Mouse (Mus musculus) inflammation-experienced regulatory T-cells, adult 6 months (primary cell): Measurements from ENCODE around the gene Krba1. TPM values are rescaled to one million over a fixed set of nuclear protein-coding genes. Genes with fewer than 3 reads are reported as not detected.

Experiments
- ATAC-seq: one replicate; pipeline ENCODE4 v1.8.0; 2017
- polyA plus RNA-seq, 3 experiments: library from polyadenylated mRNA; unstranded; fragments of 100-300 nt; shearing (Covaris generic); gene quantifications; one replicate each; pipeline ENCODE4 v1.2.1; 2017

Gene Krba1
- 10 to 100 TPM in 2 of 3 experiments, 1 to 10 TPM in 1; 9.2 to 19.7 (median 12.2) TPM for polyA plus RNA-seq

DNA sequence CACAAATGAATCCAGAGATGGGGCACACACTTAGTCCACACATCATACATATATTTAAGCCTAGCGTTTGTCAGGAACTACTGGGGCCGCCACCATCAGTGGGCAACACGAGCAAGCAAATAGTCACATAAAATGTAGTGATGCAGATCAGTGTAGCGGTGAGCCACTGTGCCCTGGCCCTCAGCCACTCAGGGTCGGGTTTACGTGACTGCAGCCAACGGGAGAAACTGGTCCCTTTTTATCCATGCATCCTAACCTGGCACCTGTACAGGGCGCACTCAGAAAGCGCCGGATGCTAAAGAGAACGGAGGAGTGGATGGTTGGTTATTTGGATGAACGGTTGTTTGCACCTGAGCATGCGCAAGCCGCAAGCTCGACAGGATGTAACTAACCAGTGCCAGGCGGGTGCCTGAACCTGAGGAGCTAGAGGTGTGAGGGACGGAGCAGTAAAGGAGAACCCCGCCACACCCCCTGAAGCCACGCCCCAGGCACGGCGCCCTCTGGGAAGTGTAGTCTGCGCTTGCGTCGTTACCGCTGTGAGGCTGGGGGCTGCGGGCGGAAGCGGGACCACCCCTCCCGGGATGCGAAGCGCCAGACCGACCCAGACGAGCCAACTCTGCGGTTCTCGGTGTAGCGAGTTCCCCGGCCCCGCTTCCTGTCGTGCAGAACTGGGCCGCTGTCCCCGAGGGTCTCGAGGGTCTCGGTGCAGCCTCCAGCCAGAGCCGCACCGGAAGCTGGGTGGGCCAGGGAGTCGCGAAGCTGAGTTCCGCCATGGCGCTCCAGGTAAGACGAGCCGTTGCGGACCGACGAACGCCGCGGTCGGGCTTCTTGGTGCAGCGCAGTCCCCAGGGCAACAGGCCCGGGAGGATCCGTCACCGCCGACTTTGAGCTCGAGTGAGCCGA is at the start of gene Krba1:
Gene Krba1 (plus strand): TSS at position 482 of the 903 bp plus-strand sequence.
- peak; percentile 97 for ATAC-seq

DNA sequence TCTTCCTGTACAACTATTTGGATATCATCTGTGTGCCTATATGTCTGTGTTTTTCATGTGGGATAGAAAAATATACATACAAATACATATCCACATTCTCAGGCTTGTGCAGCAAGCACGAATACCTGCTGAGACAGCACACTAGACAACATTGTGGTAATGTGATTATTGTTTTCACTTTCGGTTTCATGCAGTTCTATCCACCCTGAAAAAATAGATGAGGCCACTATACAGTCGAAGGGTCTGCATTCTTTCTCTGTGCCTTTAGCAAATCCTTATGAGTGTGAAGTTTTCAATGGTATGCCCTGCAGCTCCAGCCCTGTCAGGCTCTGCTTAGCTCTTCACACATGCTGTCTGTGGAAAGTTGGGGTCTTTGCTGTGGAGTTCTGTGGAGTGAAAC is 36.5 kb upstream of the Krba1 start:
- ATAC-seq = peak; percentile 75

- no peak for ATAC-seq
Observed at GRCm38 (mm10) chr6:48366322-48366996, 28.9 kb upstream of the Krba1 start.

- no peak for ATAC-seq
Observed at GRCm38 (mm10) chr6:48388221-48388620, 7.2 kb upstream of the Krba1 start.

- ATAC-seq = no peak
Observed at GRCm38 (mm10) chr6:48393811-48394210, 1.6 kb upstream of the Krba1 start.

GRCm38 (mm10) chr6:48396008-48396595 is 716 bp downstream of the Krba1 start:
- ATAC-seq = no peak

GRCm38 (mm10) chr6:48396686-48397085 is 1.3 kb downstream of the Krba1 start:
- ATAC-seq = no peak

- no peak for ATAC-seq
Observed at GRCm38 (mm10) chr6:48397336-48397735, 1.9 kb downstream of the Krba1 start.

DNA sequence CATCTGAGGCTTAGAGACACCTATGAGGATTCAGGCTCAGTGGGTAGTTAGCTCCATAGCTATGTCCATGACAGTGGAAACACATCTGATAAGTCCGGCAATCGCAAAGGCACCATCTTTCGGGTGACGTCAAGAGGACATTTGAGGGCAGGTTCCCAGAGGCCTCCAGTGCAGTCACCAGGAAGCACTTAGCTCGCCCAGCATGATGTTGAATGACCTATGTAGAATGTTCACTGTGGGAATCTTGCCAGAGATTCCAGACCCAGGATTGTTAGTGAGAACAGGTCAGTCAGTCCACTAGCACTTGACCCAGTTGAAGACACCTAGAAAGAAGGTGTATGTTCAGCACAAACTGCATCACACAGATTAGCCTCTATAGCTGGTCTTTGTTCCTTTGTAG is 4.5 kb downstream of the Krba1 start:
- no peak for ATAC-seq

DNA sequence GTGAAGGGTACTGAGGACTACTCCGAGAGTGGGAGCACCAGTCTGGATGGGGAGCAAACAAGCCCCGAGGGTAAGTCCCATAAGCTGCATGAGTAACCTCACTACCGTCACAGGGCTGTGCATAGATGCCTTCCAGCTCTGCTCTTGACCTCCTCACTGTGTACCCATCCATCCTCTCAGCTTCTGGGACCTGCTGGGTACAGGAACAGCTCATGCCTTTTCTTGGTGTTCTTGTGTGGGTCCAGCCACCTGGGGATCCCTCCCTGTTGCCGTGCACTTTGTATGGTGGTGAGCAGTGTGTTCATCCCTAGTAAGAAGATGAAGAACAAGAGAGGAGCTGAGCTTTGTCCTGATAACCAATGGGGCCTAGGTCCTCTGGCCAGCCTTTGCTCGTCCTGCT is 8.7 kb downstream of the Krba1 start:
- no peak for ATAC-seq

- no peak for ATAC-seq
Observed at GRCm38 (mm10) chr6:48409726-48410343, 14.4 kb downstream of the Krba1 start.

- ATAC-seq = no peak
Observed at GRCm38 (mm10) chr6:48410551-48410950, 15.2 kb downstream of the Krba1 start.

- no peak for ATAC-seq
Observed at GRCm38 (mm10) chr6:48411193-48412092, 16.1 kb downstream of the Krba1 start.

DNA sequence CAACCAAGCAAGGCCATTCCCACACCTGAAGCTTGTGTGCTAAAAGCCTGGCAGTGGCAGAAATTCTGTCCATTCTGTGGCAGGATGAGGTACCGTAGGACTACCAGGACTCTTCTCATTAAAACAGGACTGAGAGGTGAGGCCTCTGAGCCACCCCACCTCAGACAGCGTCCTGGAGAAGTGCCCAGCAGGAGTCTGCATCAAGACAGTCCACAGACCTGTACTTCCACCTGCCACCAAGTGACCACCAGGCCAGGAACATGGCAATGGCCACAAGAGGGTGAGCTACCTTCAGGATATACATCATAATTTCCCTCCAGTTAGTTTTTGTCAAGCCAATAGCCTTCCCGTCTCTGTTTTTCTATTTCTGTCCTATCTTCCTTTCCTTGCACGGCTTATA is 16.8 kb downstream of the Krba1 start:
- ATAC-seq = no peak

GRCm38 (mm10) chr6:48412662-48413061 is 17.3 kb downstream of the Krba1 start:
- ATAC-seq = no peak

- ATAC-seq = no peak
Observed at GRCm38 (mm10) chr6:48413081-48413480, 17.7 kb downstream of the Krba1 start.

GRCm38 (mm10) chr6:48414886-48415285 is 19.5 kb downstream of the Krba1 start:
- ATAC-seq = no peak

DNA sequence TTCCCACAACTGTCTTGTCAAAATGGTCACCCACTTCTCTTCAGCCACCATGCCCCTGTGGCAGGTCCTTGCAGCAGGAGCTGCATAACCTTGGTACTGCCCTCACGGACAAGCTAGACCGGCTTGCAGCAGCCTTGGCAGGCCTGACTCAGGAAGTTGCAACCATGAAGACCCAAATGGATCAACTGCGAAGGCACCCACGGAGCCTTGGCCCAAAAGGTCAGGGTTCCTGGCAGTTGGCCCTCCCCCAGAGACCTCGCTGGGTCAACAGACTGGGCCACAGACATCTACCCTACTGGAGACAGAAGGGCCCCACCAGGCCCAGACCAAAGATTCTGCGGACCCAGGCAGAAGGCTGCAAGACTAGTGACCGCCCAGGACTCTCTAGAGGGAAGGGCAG is 20.2 kb downstream of the Krba1 start:
- ATAC-seq = no peak

DNA sequence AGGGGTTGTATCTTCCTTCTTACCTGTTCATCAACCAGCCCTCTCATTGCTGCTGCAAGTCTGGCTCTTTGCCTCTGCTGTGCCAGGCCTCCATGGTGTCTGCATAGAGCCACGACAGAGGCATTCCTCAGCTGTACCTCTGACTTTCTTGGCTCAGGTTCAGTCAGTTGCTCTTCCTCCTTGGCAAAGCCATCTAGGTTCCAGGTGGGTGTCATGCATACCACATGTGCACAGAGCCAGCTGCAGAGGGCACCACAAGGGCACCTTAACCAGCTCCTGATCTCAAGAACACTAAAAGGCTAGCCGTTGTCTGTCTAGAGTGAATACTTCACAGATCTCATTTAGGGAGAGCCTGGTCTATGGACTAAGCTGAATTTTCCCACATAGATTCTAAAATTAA is 21.1 kb downstream of the Krba1 start:
- no peak for ATAC-seq

GRCm38 (mm10) chr6:48420647-48421046 is 25.3 kb downstream of the Krba1 start:
- ATAC-seq = no peak

DNA sequence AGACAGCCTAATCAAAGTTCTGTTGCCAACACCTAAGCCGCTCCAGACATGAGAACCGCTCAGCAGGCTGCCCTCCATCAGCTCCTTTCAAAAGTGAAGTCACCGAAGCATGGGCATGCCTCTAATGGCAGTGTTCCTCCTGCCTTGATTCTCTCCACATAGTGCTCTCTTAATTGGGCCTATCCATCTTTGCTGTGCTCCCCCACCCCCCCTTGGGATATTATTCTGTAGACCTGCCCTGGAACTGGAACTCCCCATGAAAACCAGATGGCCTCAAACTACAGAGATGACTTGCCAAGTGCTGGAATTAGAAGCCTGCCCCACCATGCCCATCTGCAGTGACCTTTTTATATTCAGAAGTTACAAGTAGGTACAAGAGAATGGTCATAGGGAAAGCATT is 27.9 kb downstream of the Krba1 start:
- ATAC-seq = no peak

DNA sequence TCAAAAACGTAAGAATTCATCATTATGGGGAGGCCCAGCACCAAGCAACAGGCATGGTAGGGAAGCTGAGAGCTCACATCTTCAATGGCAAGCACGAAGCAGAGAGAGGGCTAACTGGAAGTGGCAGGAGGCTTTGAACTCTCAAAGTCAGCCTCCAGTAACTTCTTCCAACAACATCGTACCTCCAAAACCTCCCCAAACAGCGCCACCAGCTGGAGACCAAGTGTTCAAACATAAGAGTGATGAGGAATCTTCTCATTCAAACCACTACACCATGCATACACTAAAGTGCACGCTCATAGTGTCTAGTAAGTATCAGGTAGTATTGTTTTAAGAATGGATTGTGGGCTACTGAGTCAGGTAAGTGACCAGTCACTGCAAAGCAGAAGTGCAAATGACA is 28.7 kb downstream of the Krba1 start:
- no peak for ATAC-seq
